Comparison of ENCODE assay signal across 8 mouse cellular contexts in genomic region chr2:119872371-119873104, GRCm38 (mm10). TPM values are rescaled to one million over a fixed set of nuclear protein-coding genes. Genes with fewer than 3 reads are reported as not detected.
A peak's percentile ranks its signal among the peaks of the same experiment; 100 is the strongest.
DNase-seq lines count a peak whose midpoint lies in the region; ATAC-seq lines count a peak whose summit lies in the region.

No protein-coding gene starts in this region.

- peak overlapping the region; percentile 73 for H3K9ac ChIP-seq in hindbrain, embryonic 13.5 days

- H3K27ac ChIP-seq in hindbrain, embryonic 13.5 days, result peak overlapping the region; percentile 90

- H3K4me2 ChIP-seq in hindbrain, embryonic 13.5 days, result peak overlapping the region; percentile 80

- under 1% methylated on average over 72 of the region's 73 CpGs for WGBS in hindbrain, embryonic 13.5 days

- ATAC-seq in hindbrain, embryonic 13.5 days (ENCODE audit: low FRiP score), result peak; percentile 95

- H3K9me3 ChIP-seq in hindbrain, embryonic 13.5 days, result no peaks in the 10 kb centered on the region

- H3K4me3 ChIP-seq in hindbrain, embryonic 13.5 days, result peak overlapping the region; percentile 55

- H3K27me3 ChIP-seq in hindbrain, embryonic 13.5 days, result peaks cover 20% of the 10 kb centered on the region

- peak; percentile 83 for DNase-seq in R1 (ENCODE audit: low read depth, low spot score)
- peak; percentile 91 to 94 for DNase-seq in cerebellum, postnatal 25 days
- DNase-seq in frontal cortex, postnatal 25 days (ENCODE audit: low spot score in 2 of 2), result peak; percentile 37 to 54
- DNase-seq in left cerebral cortex, adult 11 months (ENCODE audit: low spot score), result peak; percentile 44
- DNase-seq in lung, postnatal 25 days (ENCODE audit: low spot score), result peak; percentile 52
- peak; percentile 73 for DNase-seq in retina, embryonic 14.5 days (ENCODE audit: low spot score)
- DNase-seq in thymus, postnatal 25 days, result peak; percentile 74

- H3K4me1 ChIP-seq in hindbrain, embryonic 13.5 days (replicated peaks), result peaks cover 7% of the 10 kb centered on the region; the same call in 1 of the 2 replicates

- no peaks in the 10 kb centered on the region for H3K36me3 ChIP-seq in hindbrain, embryonic 13.5 days

RNA-seq across cellular contexts. Expression of gene Mga, which starts 24.5 kb away (rescaled TPM):
- polyA plus RNA-seq in hindbrain, embryonic 13.5 days (2015; fragmentation: Nextera tagmentation; extraction: Ambion mirVana), result 27.3 and 28.8 TPM in 2 replicates

Comparison
In these comparisons a context has a peak if more than half of its experiments do, and no peak if none do; other contexts are left out.
1. Peak in every context shown above with its lines: DNase-seq, ATAC-seq, H3K4me3 ChIP-seq and H3K27ac ChIP-seq.